Mouse (Mus musculus) midbrain, embryonic 14.5 days (tissue): Measurements from ENCODE around the gene Shisa8. TPM values are rescaled to one million over a fixed set of nuclear protein-coding genes. Genes with fewer than 3 reads are reported as not detected.

Experiments used
- ATAC-seq: fragments of 200-750 bp; cut with Nextera tagmentation; 2 replicates; pipeline ENCODE4 v1.8.0; 2017; ENCODE audit warnings: moderate number of reproducible peaks, moderate library complexity; ENCODE audit not compliant: low FRiP score, low TSS enrichment
- DNase-seq: peaks from one replicate; pipeline ENCODE4 v3.0.0-alpha.2; 2015
- H3K27ac ChIP-seq: fragments of 300-500 bp; sonication (generic); replicated peaks from 2 replicates; pipeline ENCODE4 v1.5.1; 2014; ENCODE audit warnings: mild to moderate bottlenecking, low read depth, low read length, moderate library complexity
- H3K27me3 ChIP-seq: fragments of 300-500 bp; sonication (generic); 2 replicates; pipeline ENCODE4 v1.6.1; 2014; ENCODE audit warnings: low read length, control low read depth, mixed read lengths; ENCODE audit not compliant: control insufficient read depth, insufficient read depth
- H3K36me3 ChIP-seq: fragments of 300-500 bp; sonication (generic); 2 replicates; pipeline ENCODE4 v1.6.1; 2014; ENCODE audit warnings: low read length, control low read depth; ENCODE audit not compliant: control insufficient read depth, insufficient read depth
- H3K4me1 ChIP-seq: fragments of 300-500 bp; sonication (generic); 2 replicates; pipeline ENCODE4 v1.6.1; 2014; ENCODE audit warnings: mild to moderate bottlenecking, antibody characterized with exemption, low read length, control low read depth; ENCODE audit not compliant: control insufficient read depth, insufficient read depth
- H3K4me2 ChIP-seq: fragments of 300-500 bp; sonication (generic); 2 replicates; pipeline ENCODE4 v1.6.1; 2014; ENCODE audit warnings: mild to moderate bottlenecking, low read length, moderate library complexity
- H3K4me3 ChIP-seq: fragments of 300-500 bp; sonication (generic); replicated peaks from 2 replicates; pipeline ENCODE4 v1.5.1; 2014; ENCODE audit warnings: low read depth, low read length
- H3K9ac ChIP-seq: fragments of 300-500 bp; sonication (generic); replicated peaks from 2 replicates; pipeline ENCODE4 v1.6.1; 2014; ENCODE audit warnings: mild to moderate bottlenecking, low read length, moderate library complexity
- H3K9me3 ChIP-seq: fragments of 300-500 bp; sonication (generic); 2 replicates; pipeline ENCODE4 v1.6.1; 2016; ENCODE audit warnings: low read length, control low read depth, mixed read lengths; ENCODE audit not compliant: control insufficient read depth
- WGBS: fragments of 180-500 bp; shearing (Covaris S2); extraction: QIAGEN DNeasy Blood & Tissue Kit; methylation state at CpG from one replicate; pipeline ENCODE4 v1.1.7; 2014; 5-methylcytosine and 5-hydroxymethylcytosine counted together
- polyA plus RNA-seq: library from polyadenylated mRNA; unstranded; fragments of >200 nt; fragmentation: Nextera tagmentation; extraction: Ambion mirVana; gene quantifications from 2 replicates; pipeline ENCODE4 v1.2.1, GENCODE M21; 2014

Shisa8 gene
- polyA plus RNA-seq, 1 experiment from 2014 or later: 0.70 TPM

DNA sequence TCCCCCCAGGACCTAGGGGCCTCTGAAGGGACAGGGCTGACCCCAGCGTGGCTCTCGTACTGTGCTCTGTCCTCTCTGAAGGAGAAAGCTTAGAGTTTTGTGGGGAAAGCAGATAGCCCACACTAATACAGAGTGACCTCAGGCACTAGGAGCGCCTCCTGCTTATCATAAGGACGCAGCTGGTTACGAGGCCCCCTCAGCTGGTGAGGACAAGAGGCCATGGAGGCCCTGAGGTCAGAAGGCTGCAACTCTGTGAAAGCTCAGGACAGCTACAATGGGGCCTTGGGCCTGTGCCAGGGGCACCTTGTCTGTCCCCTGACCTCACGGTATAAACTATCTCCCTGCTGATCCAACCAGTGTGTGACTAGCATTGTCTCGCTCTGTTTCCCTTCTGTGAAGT is 28.4 kb downstream of the Shisa8 start:
- no peaks in the 10 kb centered on the region for H3K4me1 ChIP-seq
- H3K4me2 ChIP-seq: no peak overlapping the region
- WGBS: 84% methylated on average over 7 of the region's 7 CpGs
- H3K9me3 ChIP-seq: no peaks in the 10 kb centered on the region; the same call in 1 of the 2 replicates
- DNase-seq (no peak), ATAC-seq (no peak)
- no peaks in the 10 kb centered on the region for H3K27me3 ChIP-seq
- H3K27ac ChIP-seq: no peak overlapping the region
- peaks cover 100% of the 10 kb centered on the region for H3K36me3 ChIP-seq
- H3K9ac ChIP-seq: no peak overlapping the region
- H3K4me3 ChIP-seq: no peak overlapping the region

GRCm38 (mm10) chr15:82183596-82183995 is 29.0 kb downstream of the Shisa8 start:
- Histone ChIP-seq H3K9ac (no peak overlapping the region), H3K9me3 (no peaks in the 10 kb centered on the region; the same call in 1 of the 2 replicates), H3K4me2 (no peak overlapping the region), H3K4me1 (no peaks in the 10 kb centered on the region), H3K36me3 (peaks cover 100% of the 10 kb centered on the region), H3K27me3 (no peaks in the 10 kb centered on the region), H3K27ac (no peak overlapping the region), H3K4me3 (no peak overlapping the region)
- DNase-seq (no peak), ATAC-seq (no peak)
- 89% methylated on average over 10 of the region's 10 CpGs for WGBS

GRCm38 (mm10) chr15:82182311-82182710 is 30.3 kb downstream of the Shisa8 start:
- no peaks in the 10 kb centered on the region; the same call in 1 of the 2 replicates for H3K9me3 ChIP-seq
- WGBS: 97% methylated on average over 4 of the region's 4 CpGs

DNA sequence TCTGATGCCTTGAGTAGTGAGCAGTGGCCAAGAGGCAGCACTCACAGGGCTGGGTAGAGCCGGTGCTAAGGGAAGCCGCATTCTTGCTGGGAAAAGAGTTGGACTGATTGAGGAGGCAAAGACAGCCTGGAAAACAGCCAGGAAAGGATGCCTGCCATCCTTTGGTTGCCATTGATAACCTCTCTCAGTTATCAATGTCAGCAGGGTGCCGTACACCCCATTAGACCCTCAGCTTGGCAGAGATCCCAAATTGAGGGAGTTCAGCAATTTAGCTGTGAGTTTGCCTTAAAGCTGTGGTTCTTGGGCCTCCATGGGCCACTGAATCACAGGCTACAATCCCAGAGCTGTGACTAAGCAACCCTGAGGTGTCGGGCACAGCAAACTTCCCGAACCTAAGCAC is 31.5 kb downstream of the Shisa8 start:
- DNase-seq: no peak
- no peaks in the 10 kb centered on the region for H3K4me1 ChIP-seq
- no peak overlapping the region for H3K27ac ChIP-seq
- H3K4me2 ChIP-seq: no peak overlapping the region
- H3K9me3 ChIP-seq: no peaks in the 10 kb centered on the region; the same call in 1 of the 2 replicates
- H3K27me3 ChIP-seq: no peaks in the 10 kb centered on the region
- 92% methylated on average over 5 of the region's 5 CpGs for WGBS
- no peak overlapping the region for H3K4me3 ChIP-seq
- H3K9ac ChIP-seq: no peak overlapping the region
- no peak for ATAC-seq
- H3K36me3 ChIP-seq: peaks cover 100% of the 10 kb centered on the region

More at GRCm38 (mm10) chr15:82182311-82182710, 30.3 kb downstream of the Shisa8 start:
- no peak overlapping the region for H3K4me3 ChIP-seq
- no peak for DNase-seq
- H3K9ac ChIP-seq: no peak overlapping the region
- H3K4me2 ChIP-seq: no peak overlapping the region
- H3K36me3 ChIP-seq: peaks cover 100% of the 10 kb centered on the region
- H3K4me1 ChIP-seq: no peaks in the 10 kb centered on the region
- H3K27me3 ChIP-seq: no peaks in the 10 kb centered on the region
- no peak for ATAC-seq
- H3K27ac ChIP-seq: no peak overlapping the region

DNA sequence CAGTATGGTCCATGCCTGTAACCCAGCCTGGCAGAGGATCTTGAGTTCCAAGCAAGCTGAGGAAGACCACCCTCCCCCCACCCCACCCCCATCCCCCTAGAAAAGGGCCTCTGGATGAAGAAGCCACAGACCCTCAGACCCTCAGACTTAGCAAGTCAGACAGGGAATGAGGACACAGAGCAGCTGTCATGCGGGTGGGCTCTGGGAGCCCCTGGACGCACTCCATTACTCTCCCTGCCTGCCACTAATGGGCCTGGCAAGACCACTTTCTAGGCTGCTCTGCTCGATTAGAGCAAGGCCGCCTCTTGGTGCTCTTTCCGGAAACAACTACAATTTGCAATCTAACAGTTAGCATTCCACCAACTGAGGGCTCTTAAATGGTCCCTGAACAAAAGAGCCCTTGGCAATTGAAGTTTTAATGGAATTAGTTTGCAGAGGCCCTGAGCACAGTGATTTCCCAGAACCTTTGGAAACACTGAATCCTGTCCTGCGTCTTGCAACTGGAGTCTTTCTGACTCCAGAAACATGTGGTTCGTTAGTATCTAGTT is 34.8 kb downstream of the Shisa8 start:
- DNase-seq (no peak), ATAC-seq (no peak)
- Histone ChIP-seq H3K9ac (no peak overlapping the region), H3K9me3 (no peaks in the 10 kb centered on the region; the same call in 1 of the 2 replicates), H3K4me1 (no peaks in the 10 kb centered on the region), H3K27ac (no peak overlapping the region), H3K27me3 (no peaks in the 10 kb centered on the region), H3K4me2 (no peak overlapping the region), H3K36me3 (peaks cover 99% of the 10 kb centered on the region), H3K4me3 (no peak overlapping the region)
- 97% methylated on average over 7 of the region's 7 CpGs for WGBS

- no peak for DNase-seq
- Histone ChIP-seq H3K4me3 (no peak overlapping the region), H3K27ac (no peak overlapping the region), H3K4me1 (no peaks in the 10 kb centered on the region), H3K9me3 (no peaks in the 10 kb centered on the region), H3K36me3 (peaks cover 99% of the 10 kb centered on the region), H3K27me3 (no peaks in the 10 kb centered on the region), H3K4me2 (no peak overlapping the region), H3K9ac (no peak overlapping the region)
- WGBS: 95% methylated on average over 9 of the region's 9 CpGs
- no peak for ATAC-seq
Observed at GRCm38 (mm10) chr15:82175091-82175490, 37.5 kb downstream of the Shisa8 start.

DNA sequence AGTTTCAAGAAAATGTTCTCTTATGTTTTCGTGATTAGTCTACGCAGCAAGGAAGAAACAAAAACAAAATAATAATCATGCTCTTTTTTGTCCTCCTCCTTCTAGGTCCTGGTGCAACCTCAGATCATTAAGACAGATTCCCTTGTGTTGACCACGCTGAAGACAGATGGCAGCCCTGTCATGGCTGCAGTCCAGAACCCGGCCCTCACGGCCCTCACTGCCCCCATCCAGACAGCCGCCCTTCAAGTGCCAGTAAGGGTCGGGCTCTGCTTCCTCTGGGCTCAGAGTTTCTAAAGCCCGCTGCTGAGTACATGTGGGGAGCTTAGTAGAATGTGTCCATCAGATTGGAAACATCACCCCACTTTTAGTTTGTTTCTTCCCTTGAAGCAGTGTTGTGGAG is 40.0 kb downstream of the Shisa8 start:
- H3K4me3 ChIP-seq: no peak overlapping the region
- H3K27ac ChIP-seq: no peak overlapping the region
- no peaks in the 10 kb centered on the region for H3K27me3 ChIP-seq
- ATAC-seq: no peak
- no peaks in the 10 kb centered on the region for H3K9me3 ChIP-seq
- H3K9ac ChIP-seq: no peak overlapping the region
- H3K36me3 ChIP-seq: peaks cover 79% of the 10 kb centered on the region
- H3K4me1 ChIP-seq: no peaks in the 10 kb centered on the region
- 86% methylated on average over 8 of the region's 8 CpGs for WGBS
- no peak for DNase-seq
- no peak overlapping the region for H3K4me2 ChIP-seq

GRCm38 (mm10) chr15:82170437-82171377 is 41.9 kb downstream of the Shisa8 start:
- Histone ChIP-seq H3K9ac (no peak overlapping the region), H3K27me3 (no peaks in the 10 kb centered on the region), H3K9me3 (no peaks in the 10 kb centered on the region), H3K27ac (no peak overlapping the region), H3K4me3 (no peak overlapping the region), H3K4me1 (peaks cover 16% of the 10 kb centered on the region), H3K4me2 (no peak overlapping the region), H3K36me3 (peaks cover 61% of the 10 kb centered on the region)
- WGBS: 85% methylated on average over 36 of the region's 36 CpGs
- DNase-seq (no peak), ATAC-seq (no peak)
